Mouse (Mus musculus): ENCODE results near the gene Sdk1. TPM values are rescaled to one million over a fixed set of nuclear protein-coding genes. Genes with fewer than 3 reads are reported as not detected.
A peak's percentile ranks its signal among the peaks of the same experiment; 100 is the strongest.

Gene Sdk1
- polyA plus RNA-seq, 1 experiment, result 1.6 TPM

DNA sequence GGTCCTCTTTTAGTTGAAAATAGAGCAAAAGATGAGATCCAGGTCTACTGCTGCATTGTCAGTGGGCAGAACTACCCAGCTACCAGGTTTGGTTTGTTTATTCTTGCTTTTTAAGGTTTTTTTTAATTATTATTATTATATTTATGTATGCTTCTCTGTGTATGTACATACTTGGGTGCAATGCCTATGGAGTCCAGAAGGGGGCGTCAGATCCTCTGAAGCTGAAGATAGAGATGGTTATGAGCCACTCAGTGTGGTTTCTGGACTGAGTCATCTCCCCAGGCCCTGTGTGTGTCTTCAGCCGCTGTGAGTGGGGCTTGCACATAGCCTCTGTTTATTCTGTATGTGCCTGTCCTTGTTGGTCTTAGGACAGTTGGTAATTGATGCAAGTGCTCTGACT is 486.7 kb downstream of the Sdk1 start:
- H3K27me3 ChIP-seq (ENCODE audit: control insufficient read depth, insufficient read depth, low read length), result no peaks in the 10 kb centered on the region
- no peak overlapping the region for H3K27ac ChIP-seq (ENCODE audit: control insufficient read depth, insufficient read depth, low read length)
- H3K36me3 ChIP-seq (ENCODE audit: control insufficient read depth, insufficient read depth, low read length), result no peaks in the 10 kb centered on the region
- no peak for TF ChIP-seq CTCF (IDR thresholded peaks at IDR 0.05; ENCODE audit: borderline replicate concordance, control insufficient read depth, extremely low read depth, insufficient read depth, low read length, poor library complexity)
- no peak for TF ChIP-seq POLR2A (IDR thresholded peaks at IDR 0.05; ENCODE audit: control insufficient read depth, extremely low read depth, insufficient read depth, low read length, poor library complexity)
- no peak overlapping the region for H3K4me3 ChIP-seq (ENCODE audit: control insufficient read depth, insufficient read depth, low read length)
- DNase-seq, result no peak
- 68% methylated on average over 2 of the region's 2 CpGs for WGBS
- no peaks in the 10 kb centered on the region for H3K4me1 ChIP-seq (replicated peaks; ENCODE audit: control insufficient read depth, insufficient read depth, low read length)

DNA sequence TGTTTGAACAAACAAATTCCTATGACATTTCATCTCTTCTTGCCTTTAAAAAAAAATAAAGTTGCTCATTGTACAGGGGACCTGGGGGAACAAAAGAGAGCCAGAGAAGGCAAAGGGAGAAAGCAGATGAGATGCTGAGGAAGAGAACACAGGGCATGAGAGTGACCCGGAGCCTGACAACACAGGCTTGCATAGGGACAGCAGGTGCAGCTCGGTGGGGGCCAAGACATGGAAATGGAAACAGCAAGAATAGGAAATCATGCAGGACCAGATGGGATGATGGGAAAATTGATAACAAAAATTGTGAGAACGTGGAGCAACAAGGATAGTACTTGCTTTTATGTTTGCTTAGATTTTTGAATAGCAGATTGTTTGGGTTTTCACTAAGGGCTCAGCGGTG is 488.7 kb downstream of the Sdk1 start:
- no peaks in the 10 kb centered on the region for H3K27me3 ChIP-seq (ENCODE audit: control insufficient read depth, insufficient read depth, low read length)
- no peak overlapping the region for H3K4me3 ChIP-seq (ENCODE audit: control insufficient read depth, insufficient read depth, low read length)
- WGBS, result 76% methylated on average over 4 of the region's 4 CpGs
- H3K27ac ChIP-seq (ENCODE audit: control insufficient read depth, insufficient read depth, low read length), result no peak overlapping the region
- H3K4me1 ChIP-seq (replicated peaks; ENCODE audit: control insufficient read depth, insufficient read depth, low read length), result no peaks in the 10 kb centered on the region
- DNase-seq, result no peak
- H3K36me3 ChIP-seq (ENCODE audit: control insufficient read depth, insufficient read depth, low read length), result no peaks in the 10 kb centered on the region
- TF ChIP-seq CTCF (IDR thresholded peaks at IDR 0.05; ENCODE audit: borderline replicate concordance, control insufficient read depth, extremely low read depth, insufficient read depth, low read length, poor library complexity), result no peak
- no peak for TF ChIP-seq POLR2A (IDR thresholded peaks at IDR 0.05; ENCODE audit: control insufficient read depth, extremely low read depth, insufficient read depth, low read length, poor library complexity)

DNA sequence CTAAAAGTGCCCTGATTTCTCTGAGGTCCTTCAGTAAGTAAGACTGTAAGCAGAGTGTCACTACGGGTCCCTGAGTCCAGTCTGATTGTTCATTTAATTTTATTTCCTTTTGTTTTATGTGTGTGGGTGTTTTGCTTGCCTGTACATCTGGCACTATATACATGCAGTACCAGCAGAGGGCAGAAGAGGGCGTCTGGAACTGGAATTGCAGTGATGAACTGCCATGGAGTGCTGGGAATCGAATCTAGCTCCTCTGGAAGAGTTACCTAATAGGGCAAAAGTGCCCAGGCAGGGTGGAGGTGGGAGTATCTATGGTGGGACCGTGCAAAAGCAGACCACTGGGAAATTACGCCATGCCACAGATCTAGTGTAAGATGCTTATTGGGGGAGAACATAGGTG is 497.4 kb downstream of the Sdk1 start:
- Histone ChIP-seq H3K4me3 (ENCODE audit: control insufficient read depth, insufficient read depth, low read length) (no peak overlapping the region), H3K27ac (ENCODE audit: control insufficient read depth, insufficient read depth, low read length) (no peak overlapping the region), H3K4me1 (replicated peaks; ENCODE audit: control insufficient read depth, insufficient read depth, low read length) (no peaks in the 10 kb centered on the region), H3K36me3 (ENCODE audit: control insufficient read depth, insufficient read depth, low read length) (no peaks in the 10 kb centered on the region), H3K27me3 (ENCODE audit: control insufficient read depth, insufficient read depth, low read length) (no peaks in the 10 kb centered on the region)
- DNase-seq, result peak; percentile 19
- 73% methylated on average over 5 of the region's 5 CpGs for WGBS
- TF ChIP-seq POLR2A (IDR thresholded peaks at IDR 0.05; ENCODE audit: control insufficient read depth, extremely low read depth, insufficient read depth, low read length, poor library complexity), result no peak
- TF ChIP-seq CTCF (IDR thresholded peaks at IDR 0.05; ENCODE audit: borderline replicate concordance, control insufficient read depth, extremely low read depth, insufficient read depth, low read length, poor library complexity), result no peak

DNA sequence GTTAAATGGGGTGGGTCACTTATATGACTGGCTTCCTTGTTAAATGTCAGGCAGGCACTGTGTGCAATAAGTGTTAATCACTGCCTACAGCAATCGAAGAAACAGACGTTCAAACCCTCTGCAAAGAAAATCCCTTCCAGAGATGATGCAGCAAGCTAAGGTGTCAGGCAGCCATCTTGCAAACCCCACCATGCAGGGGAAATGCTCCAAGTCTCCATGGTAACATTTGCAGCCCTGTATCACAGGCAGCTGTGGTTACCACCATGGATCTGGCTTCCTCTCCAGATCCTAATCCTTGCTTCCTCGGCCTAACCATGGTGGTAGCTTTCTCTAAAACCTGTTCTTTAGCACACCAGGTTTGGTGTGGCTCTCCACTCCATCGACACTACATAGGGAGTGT is 507.5 kb downstream of the Sdk1 start:
- H3K4me3 ChIP-seq (ENCODE audit: control insufficient read depth, insufficient read depth, low read length), result no peak overlapping the region
- H3K27me3 ChIP-seq (ENCODE audit: control insufficient read depth, insufficient read depth, low read length), result no peaks in the 10 kb centered on the region
- no peak for TF ChIP-seq CTCF (IDR thresholded peaks at IDR 0.05; ENCODE audit: borderline replicate concordance, control insufficient read depth, extremely low read depth, insufficient read depth, low read length, poor library complexity)
- TF ChIP-seq POLR2A (IDR thresholded peaks at IDR 0.05; ENCODE audit: control insufficient read depth, extremely low read depth, insufficient read depth, low read length, poor library complexity), result no peak
- WGBS, result 85% methylated on average over 4 of the region's 4 CpGs
- H3K4me1 ChIP-seq (replicated peaks; ENCODE audit: control insufficient read depth, insufficient read depth, low read length), result no peaks in the 10 kb centered on the region
- no peaks in the 10 kb centered on the region for H3K36me3 ChIP-seq (ENCODE audit: control insufficient read depth, insufficient read depth, low read length)
- no peak for DNase-seq
- no peak overlapping the region for H3K27ac ChIP-seq (ENCODE audit: control insufficient read depth, insufficient read depth, low read length)

DNA sequence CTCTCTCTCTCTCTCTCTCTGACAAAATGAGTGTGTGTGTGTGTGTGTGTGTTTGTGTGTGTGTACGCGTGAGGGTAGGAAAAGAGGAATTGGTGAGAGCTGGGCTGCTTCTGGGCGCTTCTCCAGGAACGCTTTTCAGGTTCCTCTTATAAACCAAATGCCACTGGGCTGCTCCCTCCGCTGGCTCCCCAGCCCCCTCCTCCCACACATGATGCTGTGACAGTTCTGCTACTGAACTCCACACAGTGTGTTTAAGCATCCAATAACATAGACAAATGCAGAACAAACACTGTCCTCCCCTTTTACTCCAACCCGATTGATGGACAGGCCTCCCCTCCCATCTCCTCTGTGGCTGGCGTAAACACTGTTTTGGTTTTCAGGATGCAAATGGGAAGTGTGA is 513.0 kb downstream of the Sdk1 start:
- Histone ChIP-seq H3K4me3 (ENCODE audit: control insufficient read depth, insufficient read depth, low read length) (no peak overlapping the region), H3K36me3 (ENCODE audit: control insufficient read depth, insufficient read depth, low read length) (no peaks in the 10 kb centered on the region), H3K4me1 (replicated peaks; ENCODE audit: control insufficient read depth, insufficient read depth, low read length) (no peaks in the 10 kb centered on the region), H3K27me3 (ENCODE audit: control insufficient read depth, insufficient read depth, low read length) (no peaks in the 10 kb centered on the region; the same call in 1 of the 2 replicates), H3K27ac (ENCODE audit: control insufficient read depth, insufficient read depth, low read length) (no peak overlapping the region)
- 16% methylated on average over 7 of the region's 7 CpGs for WGBS
- TF ChIP-seq CTCF (IDR thresholded peaks at IDR 0.05; ENCODE audit: borderline replicate concordance, control insufficient read depth, extremely low read depth, insufficient read depth, low read length, poor library complexity) (no peak), POLR2A (IDR thresholded peaks at IDR 0.05; ENCODE audit: control insufficient read depth, extremely low read depth, insufficient read depth, low read length, poor library complexity) (no peak)
- DNase-seq, result no peak

DNA sequence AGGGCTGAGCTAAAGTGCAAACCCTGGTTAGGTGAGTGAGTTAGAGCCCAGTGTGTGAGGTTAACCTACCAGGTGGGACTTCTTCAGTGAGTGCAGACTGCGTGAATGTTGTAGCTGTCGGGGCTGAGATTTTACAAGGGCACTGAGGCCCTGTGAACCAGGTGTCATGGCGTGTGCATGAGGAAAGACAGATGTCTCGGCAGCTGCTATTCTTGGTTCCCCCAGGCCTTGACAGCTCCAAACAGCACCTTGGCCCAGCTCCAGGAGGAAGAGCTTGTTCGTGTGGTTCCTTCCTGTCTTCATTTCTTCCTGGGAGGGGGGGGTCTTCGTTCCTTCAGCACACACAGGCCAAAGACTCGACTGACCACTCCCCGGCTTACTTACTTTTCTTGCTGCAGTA is 517.6 kb downstream of the Sdk1 start:
- whole genome bisulfite sequencing, result 18% methylated on average over 8 of the region's 8 CpGs
- Histone ChIP-seq H3K36me3 (ENCODE audit: control insufficient read depth, insufficient read depth, low read length) (no peaks in the 10 kb centered on the region), H3K4me1 (replicated peaks; ENCODE audit: control insufficient read depth, insufficient read depth, low read length) (no peaks in the 10 kb centered on the region), H3K4me3 (ENCODE audit: control insufficient read depth, insufficient read depth, low read length) (no peak overlapping the region), H3K27ac (ENCODE audit: control insufficient read depth, insufficient read depth, low read length) (no peak overlapping the region), H3K27me3 (ENCODE audit: control insufficient read depth, insufficient read depth, low read length) (no peaks in the 10 kb centered on the region; the same call in 1 of the 2 replicates)
- TF ChIP-seq POLR2A (IDR thresholded peaks at IDR 0.05; ENCODE audit: control insufficient read depth, extremely low read depth, insufficient read depth, low read length, poor library complexity) (no peak), CTCF (IDR thresholded peaks at IDR 0.05; ENCODE audit: borderline replicate concordance, control insufficient read depth, extremely low read depth, insufficient read depth, low read length, poor library complexity) (no peak)
- DNase-seq, result no peak

DNA sequence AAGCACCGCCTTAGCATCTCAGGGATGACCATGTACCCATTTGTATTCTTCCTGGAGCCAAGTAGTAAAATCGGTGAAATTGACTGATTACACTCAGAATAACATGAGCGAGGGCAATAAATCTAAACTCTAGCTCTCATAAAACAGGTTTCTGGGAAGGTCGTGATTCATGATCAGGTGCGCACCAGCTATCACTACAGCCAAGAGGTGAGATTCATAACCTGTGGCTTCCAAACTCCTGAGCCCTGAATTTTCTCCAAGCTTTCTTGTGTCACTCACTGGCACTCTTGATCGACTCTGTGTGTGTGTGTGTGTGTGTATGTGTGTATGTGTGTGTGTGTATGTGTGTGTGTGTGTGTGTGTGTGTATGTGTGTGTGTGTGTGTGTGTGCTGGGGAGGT is 522.8 kb downstream of the Sdk1 start:
- TF ChIP-seq CTCF (IDR thresholded peaks at IDR 0.05; ENCODE audit: borderline replicate concordance, control insufficient read depth, extremely low read depth, insufficient read depth, low read length, poor library complexity), result no peak
- TF ChIP-seq POLR2A (IDR thresholded peaks at IDR 0.05; ENCODE audit: control insufficient read depth, extremely low read depth, insufficient read depth, low read length, poor library complexity), result no peak
- no peak for DNase-seq
- Histone ChIP-seq H3K4me1 (replicated peaks; ENCODE audit: control insufficient read depth, insufficient read depth, low read length) (no peaks in the 10 kb centered on the region), H3K27ac (ENCODE audit: control insufficient read depth, insufficient read depth, low read length) (no peak overlapping the region), H3K4me3 (ENCODE audit: control insufficient read depth, insufficient read depth, low read length) (no peak overlapping the region), H3K36me3 (ENCODE audit: control insufficient read depth, insufficient read depth, low read length) (no peaks in the 10 kb centered on the region), H3K27me3 (ENCODE audit: control insufficient read depth, insufficient read depth, low read length) (no peaks in the 10 kb centered on the region; the same call in 1 of the 2 replicates)
- 96% methylated on average over 6 of the region's 6 CpGs for WGBS
